Mouse (Mus musculus) heart, adult 2 months (tissue): ENCODE data around the gene Mettl5.

ENCODE experiments used
- CTCF ChIP-seq: fragments of 200-600 bp; IDR thresholded peaks from 2 replicates; pipeline ENCODE4 v1.8.1; 2022; ENCODE audit warnings: antibody characterized with exemption, mild to moderate bottlenecking, moderate library complexity
- EP300 ChIP-seq: fragments of 200-500 bp; IDR thresholded peaks from 2 replicates; pipeline ENCODE4 v1.6.1; 2011; ENCODE audit warnings: low read depth, low read length, control low read depth; ENCODE audit not compliant: insufficient read depth
- POLR2A ChIP-seq: fragments of 200-500 bp; IDR thresholded peaks from 2 replicates; pipeline ENCODE4 v1.6.1; 2011; ENCODE audit warnings: mild to moderate bottlenecking, low read depth, low read length, control low read depth; ENCODE audit not compliant: insufficient read depth

- no peak for TF ChIP-seq CTCF
- no peak for TF ChIP-seq EP300
- TF ChIP-seq POLR2A, result no peak
These were observed 59.5 kb downstream of the Mettl5 start for GRCm38 (mm10) chr2:69825898-69826297.
